Mouse (Mus musculus) kidney, embryonic 16.5 days (tissue): ENCODE results near the gene Gm5416. TPM values are rescaled to one million over a fixed set of nuclear protein-coding genes. Genes with fewer than 3 reads are reported as not detected.
"Not testable (repeated sequence)": the region's sequence is repeated elsewhere in the genome, so short reads cannot be mapped to it uniquely, and the experiment has no call there.

ENCODE experiments used
- ATAC-seq: fragments of 200-750 bp; cut with Nextera tagmentation; 2 replicates; pipeline ENCODE4 v1.8.0; 2017; ENCODE audit warnings: moderate TSS enrichment; ENCODE audit not compliant: low FRiP score, low TSS enrichment
- H3K27ac ChIP-seq: fragments of 300-500 bp; sonication (generic); 2 replicates; pipeline ENCODE4 v1.5.1; 2014; ENCODE audit warnings: low read length
- H3K27me3 ChIP-seq: fragments of 300-500 bp; sonication (generic); 2 replicates; pipeline ENCODE4 v1.6.1; 2014; ENCODE audit warnings: low read length, control low read depth, mixed read lengths; ENCODE audit not compliant: insufficient read depth
- H3K36me3 ChIP-seq: fragments of 300-500 bp; sonication (generic); 2 replicates; pipeline ENCODE4 v1.6.1; 2014; ENCODE audit warnings: low read length, control low read depth, mixed read lengths; ENCODE audit not compliant: insufficient read depth
- H3K4me1 ChIP-seq: fragments of 300-500 bp; sonication (generic); 2 replicates; pipeline ENCODE4 v1.6.1; 2014; ENCODE audit warnings: low read length, control low read depth, mixed read lengths; ENCODE audit not compliant: insufficient read depth
- H3K4me2 ChIP-seq: fragments of 300-500 bp; sonication (generic); replicated peaks from 2 replicates; pipeline ENCODE4 v1.6.1; 2014; ENCODE audit warnings: low read depth, low read length
- H3K4me3 ChIP-seq: fragments of 300-500 bp; sonication (generic); 2 replicates; pipeline ENCODE4 v1.5.1; 2014; ENCODE audit warnings: mild to moderate bottlenecking, low read length
- H3K9ac ChIP-seq: fragments of 300-500 bp; sonication (generic); replicated peaks from 2 replicates; pipeline ENCODE4 v1.6.1; 2014; ENCODE audit warnings: low read length
- H3K9me3 ChIP-seq: fragments of 300-500 bp; sonication (generic); 2 replicates; pipeline ENCODE4 v1.6.1; 2016; ENCODE audit warnings: low read length, control low read depth
- WGBS: fragments of 180-500 bp; shearing (Covaris S2); extraction: QIAGEN DNeasy Blood & Tissue Kit; methylation state at CpG from one replicate; pipeline ENCODE4 v1.1.7; 2014; 5-methylcytosine and 5-hydroxymethylcytosine counted together
- polyA plus RNA-seq: library from polyadenylated mRNA; unstranded; fragments of >200 nt; fragmentation: Nextera tagmentation; extraction: Ambion mirVana; gene quantifications from 2 replicates; pipeline ENCODE4 v1.2.1, GENCODE M21; 2015

The Gm5416 gene
- 0.74 TPM in 1 of 2 replicates, not detected in the other for polyA plus RNA-seq

DNA sequence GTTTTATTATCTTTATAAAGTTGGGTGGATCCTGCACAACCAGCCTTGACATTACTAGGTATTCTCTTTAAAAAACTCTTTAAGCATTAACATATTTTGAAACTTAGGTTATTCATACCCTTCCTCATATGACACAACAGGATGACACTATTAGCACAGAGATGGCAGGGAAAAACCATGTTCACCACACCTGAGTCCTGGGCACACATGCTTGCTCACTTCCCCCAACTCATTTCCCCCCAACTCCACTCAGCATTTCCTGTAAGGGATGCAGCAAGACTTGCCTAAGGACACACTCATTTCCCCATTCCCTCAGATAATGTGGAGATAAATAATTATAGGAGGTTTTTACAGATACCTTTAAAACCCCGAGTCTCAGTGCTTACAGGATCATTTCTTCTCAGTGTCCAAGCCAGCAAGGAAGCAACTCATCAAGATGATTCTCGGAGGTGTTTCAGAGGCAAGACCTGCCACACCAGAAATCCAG lies at the start of gene Gm5416:
Gene Gm5416 (plus strand): TSS at position 437 of the 487 bp plus-strand sequence.
- no peaks in the 10 kb centered on the region for H3K27me3 ChIP-seq
- no peaks in the 10 kb centered on the region for H3K4me1 ChIP-seq
- H3K9me3 ChIP-seq, result no peaks in the 10 kb centered on the region
- no peak within 1 kb of the TSS for H3K4me2 ChIP-seq
- H3K36me3 ChIP-seq, result no peaks in the 10 kb centered on the region
- H3K27ac ChIP-seq, result no peak within 1 kb of the TSS
- no peak within 1 kb of the TSS for H3K9ac ChIP-seq
- WGBS, result 75% methylated on average over 2 of the region's 2 CpGs
- no peak within 1 kb of the TSS for H3K4me3 ChIP-seq
- ATAC-seq, result no peak

GRCm38 (mm10) chr16:36167841-36168240 lies 42.4 kb upstream of the Gm5416 start:
- H3K4me3 ChIP-seq, H3K4me1 ChIP-seq, H3K27me3 ChIP-seq, H3K9ac ChIP-seq, H3K27ac ChIP-seq, H3K36me3 ChIP-seq, H3K9me3 ChIP-seq, ATAC-seq, H3K4me2 ChIP-seq: not testable (repeated sequence)
- 90% methylated on average over 9 of the region's 10 CpGs for WGBS

DNA sequence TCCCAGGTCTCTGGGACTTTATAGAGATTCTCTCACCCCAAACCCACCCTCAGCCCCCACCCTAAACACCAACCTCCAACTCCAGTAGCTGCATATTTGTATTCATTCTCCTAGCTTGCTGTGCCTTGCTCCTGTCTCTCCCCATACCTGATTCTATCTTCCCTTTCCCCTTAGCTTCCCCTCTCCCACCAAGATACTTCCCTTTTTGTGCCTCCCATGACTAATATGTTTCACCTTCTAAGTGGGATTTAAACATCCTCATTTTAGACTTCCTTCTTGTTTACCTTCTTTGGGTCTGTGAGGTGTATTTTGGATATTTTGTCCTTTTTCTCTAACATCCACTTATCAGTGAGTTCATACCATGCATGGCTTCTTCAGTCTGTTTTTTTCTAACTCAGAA lies 34.1 kb upstream of the Gm5416 start:
- H3K27ac ChIP-seq, result no peak overlapping the region
- H3K27me3 ChIP-seq, result no peaks in the 10 kb centered on the region
- H3K4me2 ChIP-seq, result no peak overlapping the region
- no peak overlapping the region for H3K9ac ChIP-seq
- no peaks in the 10 kb centered on the region; the same call in 1 of the 2 replicates for H3K9me3 ChIP-seq
- ATAC-seq, result no peak
- H3K4me3 ChIP-seq, result no peak overlapping the region
- no peaks in the 10 kb centered on the region for H3K36me3 ChIP-seq
- no peaks in the 10 kb centered on the region for H3K4me1 ChIP-seq

- no peaks in the 10 kb centered on the region; the same call in 1 of the 2 replicates for H3K9me3 ChIP-seq
- no peak overlapping the region for H3K9ac ChIP-seq
- ATAC-seq, result no peak
- WGBS, result 79% methylated on average over 2 of the region's 2 CpGs
- H3K27me3 ChIP-seq, result no peaks in the 10 kb centered on the region
- H3K27ac ChIP-seq, result no peak overlapping the region
- H3K4me2 ChIP-seq, result no peak overlapping the region
- no peaks in the 10 kb centered on the region for H3K36me3 ChIP-seq
- no peak overlapping the region for H3K4me3 ChIP-seq
- H3K4me1 ChIP-seq, result no peaks in the 10 kb centered on the region
These were observed 30.3 kb upstream of the Gm5416 start for GRCm38 (mm10) chr16:36179910-36180309.

DNA sequence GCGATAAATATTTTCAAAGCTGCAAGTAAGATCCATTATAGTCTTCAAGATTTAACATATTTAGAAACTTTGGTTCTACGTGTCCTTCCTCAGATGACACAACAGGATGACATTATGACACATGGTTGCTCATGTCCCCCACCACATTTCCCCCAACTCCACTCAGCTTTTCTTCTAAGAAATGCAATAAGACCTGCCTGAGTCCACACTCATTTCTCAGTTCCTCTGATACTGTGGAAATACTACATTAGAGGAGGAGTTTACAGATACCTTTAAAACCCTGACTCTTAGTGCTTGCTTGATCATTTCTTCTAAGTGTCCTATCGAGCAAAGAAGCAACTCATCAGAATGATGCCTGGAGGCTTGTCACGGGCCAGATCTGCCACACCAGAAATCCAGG lies 26.3 kb upstream of the Gm5416 start, which contains the start of gene Gm5483:
Gene Gm5483 (plus strand): TSS at position 301 of the 400 bp plus-strand sequence.
- not testable (repeated sequence) for H3K9ac ChIP-seq, H3K4me1 ChIP-seq, H3K4me2 ChIP-seq, H3K4me3 ChIP-seq, ATAC-seq, H3K9me3 ChIP-seq, H3K27ac ChIP-seq, H3K36me3 ChIP-seq, H3K27me3 ChIP-seq
- WGBS, result 85% methylated on average over 4 of the region's 4 CpGs

GRCm38 (mm10) chr16:36199226-36199625 lies 11.0 kb upstream of the Gm5416 start:
- Histone ChIP-seq H3K27ac (no peak overlapping the region), H3K4me2 (no peak overlapping the region)
- 45% methylated on average over 19 of the region's 19 CpGs for WGBS

DNA sequence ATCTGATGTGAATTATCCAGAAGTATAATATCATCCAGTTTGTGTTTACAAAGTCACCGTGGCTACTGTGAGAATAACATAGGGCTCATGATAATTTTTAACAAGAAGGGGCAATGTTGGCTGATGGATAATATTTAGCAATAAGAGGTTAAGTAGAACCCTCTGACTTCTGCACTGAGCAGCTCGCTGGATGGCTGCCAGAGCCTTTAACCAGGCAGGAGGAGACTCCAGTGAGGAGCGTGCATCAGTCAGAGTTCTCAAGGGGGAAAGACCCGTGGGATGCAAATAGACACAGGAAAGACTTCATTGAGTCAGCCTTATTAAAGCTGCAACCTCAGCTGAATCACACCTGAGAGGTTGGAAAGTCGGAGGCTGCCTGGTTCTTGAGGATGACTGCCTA lies 6.4 kb upstream of the Gm5416 start:
- H3K36me3 ChIP-seq, result no peaks in the 10 kb centered on the region
- no peaks in the 10 kb centered on the region for H3K27me3 ChIP-seq

More at GRCm38 (mm10) chr16:36199226-36199625, 11.0 kb upstream of the Gm5416 start:
- ATAC-seq, result no peak
- Histone ChIP-seq H3K9me3 (no peaks in the 10 kb centered on the region), H3K36me3 (no peaks in the 10 kb centered on the region), H3K9ac (no peak overlapping the region), H3K4me3 (no peak overlapping the region), H3K4me1 (no peaks in the 10 kb centered on the region), H3K27me3 (no peaks in the 10 kb centered on the region)

DNA sequence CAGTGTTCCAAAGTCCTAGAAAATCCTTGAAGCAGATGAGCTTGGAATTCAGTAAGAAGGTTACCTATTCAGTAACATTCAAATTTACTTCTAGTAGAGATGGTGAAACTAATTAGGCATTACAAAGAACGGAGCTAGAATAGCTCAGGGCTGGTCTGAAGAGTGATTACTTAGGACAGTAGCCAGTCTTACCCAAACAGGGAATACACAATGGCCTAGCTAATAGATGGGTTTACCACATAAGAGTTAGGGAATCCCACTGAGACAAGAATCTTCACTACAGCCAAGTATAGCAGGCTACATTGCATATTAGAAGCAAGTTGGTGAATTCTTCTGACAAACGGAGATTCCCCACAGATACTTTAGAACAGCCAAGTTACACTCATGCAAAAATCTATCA lies 4.5 kb upstream of the Gm5416 start:
- WGBS, result 43% methylated on average over 2 of the region's 2 CpGs
- not testable (repeated sequence) for H3K9me3 ChIP-seq, H3K36me3 ChIP-seq, H3K4me2 ChIP-seq, H3K4me1 ChIP-seq, H3K4me3 ChIP-seq, H3K27me3 ChIP-seq, H3K9ac ChIP-seq, H3K27ac ChIP-seq, ATAC-seq

More for the DNA sequence above, 6.4 kb upstream of the Gm5416 start:
- H3K4me3 ChIP-seq, result no peak overlapping the region
- ATAC-seq, result no peak
- no peak overlapping the region for H3K4me2 ChIP-seq
- H3K4me1 ChIP-seq, result no peaks in the 10 kb centered on the region
- H3K9ac ChIP-seq, result no peak overlapping the region
- 70% methylated on average over 5 of the region's 5 CpGs for WGBS
- H3K9me3 ChIP-seq, result no peaks in the 10 kb centered on the region
- no peak overlapping the region for H3K27ac ChIP-seq

DNA sequence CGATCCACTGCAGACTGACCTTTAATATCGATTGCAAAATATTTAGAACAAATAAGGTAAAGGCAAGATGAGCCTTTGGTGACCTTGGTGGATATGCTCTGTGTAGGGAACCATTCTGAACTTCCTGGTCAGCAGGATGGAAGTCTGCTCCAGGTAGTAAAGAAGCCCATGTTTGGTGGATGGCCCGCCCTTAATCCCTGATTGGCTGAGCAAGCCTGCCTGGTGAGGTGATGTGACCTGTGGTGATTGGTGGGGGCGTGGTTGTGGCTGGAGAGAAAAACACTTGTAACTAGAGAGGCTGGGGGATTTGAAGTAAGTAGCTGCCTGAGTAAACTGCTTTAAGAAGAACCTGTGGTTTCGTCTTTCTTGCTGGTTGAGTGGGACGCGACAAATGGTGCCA lies 11.0 kb downstream of the Gm5416 start, which contains the start of gene 2010005H15Rik:
Gene 2010005H15Rik (plus strand): TSS at position 301 of the 400 bp plus-strand sequence.
- WGBS, result 90% methylated on average over 6 of the region's 7 CpGs
- not testable (repeated sequence) for H3K36me3 ChIP-seq, H3K27ac ChIP-seq, H3K27me3 ChIP-seq, H3K9me3 ChIP-seq, H3K9ac ChIP-seq, ATAC-seq, H3K4me3 ChIP-seq, H3K4me1 ChIP-seq, H3K4me2 ChIP-seq

GRCm38 (mm10) chr16:36260585-36260984 lies 50.4 kb downstream of the Gm5416 start:
- not testable (repeated sequence) for H3K4me3 ChIP-seq, H3K9ac ChIP-seq, H3K4me2 ChIP-seq, H3K9me3 ChIP-seq, H3K36me3 ChIP-seq, H3K4me1 ChIP-seq, ATAC-seq, H3K27ac ChIP-seq, H3K27me3 ChIP-seq
